Mouse (Mus musculus) effector memory CD4-positive, alpha-beta T cell, adult 5 months (primary cell): ENCODE data around the gene Gm11020. TPM values are rescaled to one million over a fixed set of nuclear protein-coding genes. Genes with fewer than 3 reads are reported as not detected.

Experiments
- polyA plus RNA-seq: library from polyadenylated mRNA; unstranded; fragments of 100-300 nt; shearing (Covaris generic); gene quantifications from one replicate; pipeline ENCODE4 v1.2.1, GENCODE M21; 2017

Gm11020 gene
- polyA plus RNA-seq, result not detected

DNA sequence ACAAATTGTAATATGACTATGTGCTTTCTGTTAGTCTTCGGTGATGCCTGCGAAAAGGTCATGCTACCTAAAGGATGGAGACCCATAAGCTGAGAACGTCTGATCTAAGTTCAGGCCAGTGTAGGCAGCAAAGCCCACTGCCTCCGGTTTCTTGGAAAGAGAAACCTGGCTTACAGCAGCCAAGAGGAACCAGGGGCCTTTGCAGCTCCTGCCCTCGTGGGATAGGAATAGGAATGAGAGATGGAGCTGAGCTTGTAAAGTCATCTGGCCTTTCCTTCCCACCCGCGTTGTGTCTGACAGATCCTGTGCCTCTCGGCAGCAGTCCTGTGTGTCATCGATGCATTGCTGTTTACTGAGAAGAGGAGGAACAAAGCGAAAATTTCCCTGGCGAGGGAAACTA is at the start of gene Gm11020:
Gene Gm11020, plus strand, starts transcription at position 301 of the 400 bp plus-strand sequence.

DNA sequence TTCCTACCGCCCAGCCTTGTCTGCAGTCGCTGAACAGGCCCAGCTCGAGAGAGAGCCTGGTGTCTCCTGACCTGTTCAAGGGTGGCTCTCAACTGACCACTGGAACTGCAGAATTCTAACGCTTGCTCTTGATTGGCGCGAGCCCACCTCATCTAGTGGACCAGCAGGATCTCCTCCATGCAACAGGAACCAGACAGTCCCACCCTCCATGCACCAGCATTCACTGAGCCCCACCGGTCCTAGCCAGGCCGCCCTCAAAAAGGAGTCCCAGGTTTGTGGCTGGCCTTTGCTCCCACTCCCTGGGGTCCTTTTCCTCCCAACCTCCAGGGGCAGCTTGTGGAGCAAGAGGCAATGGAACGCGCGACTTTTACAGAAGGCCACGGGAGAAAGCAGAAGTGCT is 28.3 kb upstream of the Gm11020 start, which contains the start of gene Cmtm2a:
Gene Cmtm2a, minus strand, starts transcription at position 101 of the 400 bp plus-strand sequence.

DNA sequence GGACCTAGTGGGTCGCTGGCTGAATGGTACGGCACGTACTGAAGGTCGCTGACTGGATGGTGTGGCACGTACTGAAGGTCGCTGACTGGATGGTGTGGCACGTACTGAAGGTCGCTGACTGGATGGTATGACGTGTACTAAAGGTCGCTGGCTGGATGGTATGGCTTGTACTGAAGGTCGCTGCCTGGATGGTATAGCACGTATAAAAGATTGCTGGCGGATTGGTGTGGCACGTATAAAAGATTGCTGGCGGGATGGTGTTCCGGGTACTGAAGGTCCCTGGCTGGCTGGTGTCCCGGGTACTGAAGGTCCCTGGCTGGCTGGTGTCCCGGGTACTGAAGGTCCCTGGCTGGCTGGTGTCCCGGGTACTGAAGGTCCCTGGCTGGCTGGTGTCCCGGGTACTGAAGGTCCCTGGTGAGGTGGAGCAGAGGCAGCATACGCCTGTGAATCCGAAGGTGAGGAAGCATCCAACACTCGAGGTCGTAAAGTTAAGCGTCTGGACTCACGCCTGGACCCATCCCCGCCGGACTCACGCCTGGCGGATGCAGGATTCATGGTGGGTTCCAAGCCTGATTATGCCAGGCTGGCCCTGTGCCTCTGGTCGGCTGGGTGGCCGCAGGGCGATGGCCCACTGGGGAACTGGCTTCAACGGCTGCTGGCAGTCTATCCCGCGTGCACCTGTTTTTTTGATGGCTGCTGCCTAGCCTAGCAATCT is 11.8 kb upstream of the Gm11020 start, which contains the start of the genes Gm45711 and Cmtm1:
Gene Gm45711, minus strand, starts transcription at position 641 of the 715 bp plus-strand sequence.
Gene Cmtm1, minus strand, starts transcription at position 705 of the 715 bp plus-strand sequence.

DNA sequence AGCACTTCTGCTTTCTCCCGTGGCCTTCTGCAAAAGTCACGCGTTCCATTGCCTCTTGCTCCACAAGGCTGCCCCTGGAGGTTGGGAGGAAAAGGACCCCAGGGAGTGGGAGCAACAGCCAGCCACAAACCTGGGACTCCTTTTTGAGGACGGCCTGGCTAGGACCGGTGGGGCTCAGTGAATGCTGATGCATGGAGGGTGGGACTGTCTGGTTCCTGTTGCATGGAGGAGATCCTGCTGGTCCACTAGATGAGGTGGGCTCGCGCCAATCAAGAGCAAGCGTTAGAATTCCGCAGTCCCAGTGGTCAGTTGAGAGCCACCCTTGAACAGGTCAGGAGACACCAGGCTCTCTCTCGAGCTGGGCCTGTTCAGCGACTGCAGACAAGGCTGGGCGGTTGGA is 563 bp downstream of the Gm11020 start, which contains the start of gene Cmtm2b:
Gene Cmtm2b, plus strand, starts transcription at position 301 of the 400 bp plus-strand sequence.

DNA sequence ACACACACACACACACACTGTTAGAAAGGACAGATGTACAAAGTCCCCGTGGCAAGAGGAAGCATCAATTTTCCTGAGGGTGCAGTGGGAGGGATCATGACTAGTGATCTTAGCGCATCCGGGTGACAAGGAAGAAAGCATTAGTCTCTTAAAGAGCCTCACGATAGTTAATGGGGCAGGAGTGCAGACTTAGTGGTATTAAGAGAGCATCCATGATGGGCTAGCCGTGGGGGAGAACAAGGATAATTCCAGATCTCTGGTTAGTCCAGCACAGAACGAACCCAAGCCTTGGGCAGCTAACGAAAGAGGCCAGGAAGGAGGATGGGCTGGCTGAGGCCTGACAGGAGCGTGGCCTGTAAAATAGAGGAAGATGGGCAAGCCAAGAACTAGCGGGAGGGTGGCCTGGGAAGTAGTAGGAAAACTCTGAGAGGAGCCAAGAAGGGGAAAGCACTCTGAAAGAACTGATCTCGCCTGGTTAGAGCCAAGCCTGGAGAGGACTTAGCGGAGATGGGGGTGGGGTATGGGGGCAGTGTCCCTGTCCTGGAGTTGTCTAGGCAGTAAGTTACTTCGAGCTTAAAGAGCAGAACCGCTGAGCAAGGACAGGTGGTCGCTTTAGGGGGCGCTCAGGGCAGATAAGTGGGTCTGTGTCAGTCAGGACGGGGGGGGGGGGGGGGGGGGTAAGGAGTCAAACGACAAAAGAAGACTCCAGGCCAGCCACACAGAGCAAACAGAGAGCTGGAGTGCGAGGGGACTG is 18.0 kb downstream of the Gm11020 start, which contains the start of gene Cmtm3:
Gene Cmtm3, plus strand, starts transcription at position 182 of the 754 bp plus-strand sequence.

Other genes with a start within 250 kb of the Gm11020 start
- not detected for gene Cdh5, start 219.9 kb upstream of the Gm11020 start, polyA plus RNA-seq
- gene Bean1, start 151.1 kb upstream of the Gm11020 start, polyA plus RNA-seq, result not detected
- 56.7 TPM for gene Tk2, start 73.0 kb upstream of the Gm11020 start, polyA plus RNA-seq
- gene Cklf, start 70.7 kb upstream of the Gm11020 start, polyA plus RNA-seq, result 85.0 TPM
- gene Cmtm2a, start 28.4 kb upstream of the Gm11020 start, polyA plus RNA-seq, result not detected
- not detected for gene Gm45711, start 11.5 kb upstream of the Gm11020 start, polyA plus RNA-seq
- gene Cmtm1, start 11.4 kb upstream of the Gm11020 start, polyA plus RNA-seq, result not detected
- gene Cmtm2b, start 663 bp downstream of the Gm11020 start, polyA plus RNA-seq, result not detected
- 8.7 TPM for gene Cmtm3, start 17.8 kb downstream of the Gm11020 start, polyA plus RNA-seq
- 1.3 TPM for gene Cmtm4, start 74.2 kb downstream of the Gm11020 start, polyA plus RNA-seq
- 39.5 TPM for gene Dync1li2, start 121.5 kb downstream of the Gm11020 start, polyA plus RNA-seq
- gene Terb1, start 188.3 kb downstream of the Gm11020 start, polyA plus RNA-seq, result not detected
- 71.6 TPM for gene Nae1, start 213.1 kb downstream of the Gm11020 start, polyA plus RNA-seq
- gene Car7, start 213.1 kb downstream of the Gm11020 start, polyA plus RNA-seq, result 2.9 TPM